Comparison of ENCODE assay signal across 7 mouse cellular contexts in genomic region chr5:9100849-9101801, GRCm38 (mm10). TPM values are rescaled to one million over a fixed set of nuclear protein-coding genes. Genes with fewer than 3 reads are reported as not detected.
A peak's percentile ranks its signal among the peaks of the same experiment; 100 is the strongest.
DNase-seq lines count a peak whose midpoint lies in the region; ATAC-seq and TF ChIP-seq lines count a peak whose summit lies in the region.

No protein-coding gene starts in this region.

- in situ Hi-C loops in Patski (cut with MboI; ENCODE audit: low pct_unique_long_range_greater_than_20kb) = loop anchor here (25.0 kb wide), 3 partner anchors 464 to 939 kb away; no protein-coding TSS in a partner anchor

- H3K36me3 ChIP-seq in forebrain, embryonic 10.5 days (replicated peaks) = no peaks in the 10 kb centered on the region
- H3K36me3 ChIP-seq in limb, embryonic 10.5 days = no peaks in the 10 kb centered on the region
- peaks cover 3% of the 10 kb centered on the region; the same call in 1 of the 2 replicates for H3K36me3 ChIP-seq in small intestine, adult 2 months (ENCODE audit: control insufficient read depth, insufficient read depth, low read length)

- H3K27ac ChIP-seq in forebrain, embryonic 10.5 days = peak overlapping the region; percentile 90
- H3K27ac ChIP-seq in limb, embryonic 10.5 days = peak overlapping the region; percentile 92
- H3K27ac ChIP-seq in small intestine, adult 2 months (ENCODE audit: insufficient read depth, low read depth, low read length) = peak overlapping the region; percentile 85

- no peak for TF ChIP-seq POLR2A in small intestine, adult 2 months (IDR thresholded peaks at IDR 0.05; ENCODE audit: low read depth, low read length)

- WGBS in forebrain, embryonic 10.5 days = under 1% methylated on average over 65 of the region's 83 CpGs
- WGBS in limb, embryonic 10.5 days = under 1% methylated on average over 81 of the region's 83 CpGs
- WGBS in small intestine, adult 2 months = 1% methylated on average over 79 of the region's 83 CpGs

- peaks cover 20% of the 10 kb centered on the region for H3K4me1 ChIP-seq in forebrain, embryonic 10.5 days
- peaks cover 9% of the 10 kb centered on the region for H3K4me1 ChIP-seq in limb, embryonic 10.5 days
- peaks cover 9% of the 10 kb centered on the region; the same call in 1 of the 2 replicates for H3K4me1 ChIP-seq in small intestine, adult 2 months (ENCODE audit: control insufficient read depth, insufficient read depth, insufficient read length, low read length)

- no peak for DNase-seq in Patski (ENCODE audit: low read depth, low spot score)
- peak; percentile 36 for DNase-seq in c-Kit-positive CD71-negative TER-119-negative erythroid progenitor cells, embryonic 14.5 days (ENCODE audit: low read depth)
- peak; percentile 64 for DNase-seq in forebrain, embryonic 10.5 days (ENCODE audit: extremely low spot score, low spot score)
- DNase-seq in heart, postnatal 14 days = peak; percentile 67 to 68
- DNase-seq in limb, embryonic 10.5 days (ENCODE audit: low spot score) = peak; percentile 77
- peak; percentile 53 for DNase-seq in mesoderm, embryonic 11.5 days (ENCODE audit: low read depth, low spot score)

- TF ChIP-seq CTCF in Patski (IDR thresholded peaks at IDR 0.05) = no peak
- TF ChIP-seq CTCF in small intestine, adult 2 months (IDR thresholded peaks at IDR 0.05; ENCODE audit: extremely low read depth, insufficient read length, insufficient replicate concordance, low read depth, low read length) = no peak

- H3K27me3 ChIP-seq in Patski = peaks cover 20% of the 10 kb centered on the region
- peaks cover 13% of the 10 kb centered on the region for H3K27me3 ChIP-seq in forebrain, embryonic 10.5 days (ENCODE audit: poor library complexity, severe bottlenecking)
- peaks cover 11% of the 10 kb centered on the region for H3K27me3 ChIP-seq in limb, embryonic 10.5 days (ENCODE audit: low read depth, poor library complexity, severe bottlenecking)
- no peaks in the 10 kb centered on the region for H3K27me3 ChIP-seq in small intestine, adult 2 months (ENCODE audit: control insufficient read depth, insufficient read depth, low read length)

- intact Hi-C loops in heart, postnatal 14 days (cut with DNase I) = no loop called here

- peak overlapping the region; percentile 86 for H3K4me3 ChIP-seq in forebrain, embryonic 10.5 days
- peak overlapping the region; percentile 87 for H3K4me3 ChIP-seq in limb, embryonic 10.5 days
- peak overlapping the region; percentile 99 for H3K4me3 ChIP-seq in small intestine, adult 2 months (ENCODE audit: low read depth, low read length)

- ATAC-seq in Patski = peak; percentile 71

- peaks cover 5% of the 10 kb centered on the region for H3K9me3 ChIP-seq in forebrain, embryonic 10.5 days
- no peaks in the 10 kb centered on the region for H3K9me3 ChIP-seq in limb, embryonic 10.5 days (replicated peaks)

- POLR2A ChIA-PET in Patski (lab: Charles Lee) = interaction anchor here (1.6 kb wide), 1 partner anchor 31 kb away, joined by 6 read pairs; no protein-coding TSS in a partner anchor

- CTCF ChIA-PET in Patski (lab: Charles Lee) = interaction anchor here (1.7 to 3.6 kb wide), 2 partner anchors 11 kb away, joined by 7 to 25 read pairs; no protein-coding TSS in a partner anchor

RNA-seq across cellular contexts. Expression of gene Tmem243, which starts 0.7 kb away (rescaled TPM):
- polyA plus RNA-seq in Patski (2021) = 11.2 TPM
- 22.7 and 26.2 TPM in 2 replicates for polyA plus RNA-seq in forebrain, embryonic 10.5 days (2016; fragmentation: Nextera tagmentation; extraction: Ambion mirVana)
- 1 to 10 TPM; 6.9 to 8.3 TPM for total RNA-seq in heart, postnatal 14 days (2021)
- 20.9 and 23.7 TPM in 2 replicates for polyA plus RNA-seq in limb, embryonic 10.5 days (2016; fragmentation: Nextera tagmentation; extraction: Ambion mirVana)
- polyA plus RNA-seq in small intestine, adult 2 months (2012; rRNA removed) = 29.4 and 80.0 TPM in 2 replicates
